Mouse (Mus musculus) monocyte, adult 5-6 weeks (primary cell): ENCODE measurements around the gene Rock2. TPM values are rescaled to one million over a fixed set of nuclear protein-coding genes. Genes with fewer than 3 reads are reported as not detected.

Experiments used
- ATAC-seq: fragments of 153-309, 156-312 bp; replicated peaks from 2 replicates; pipeline ENCODE4 v1.8.0; 2017; ENCODE audit warnings: mild to moderate bottlenecking; ENCODE audit not compliant: low TSS enrichment, insufficient number of reproducible peaks, severe bottlenecking, poor library complexity, low FRiP score
- total RNA-seq: library from RNA; stranded (forward); fragments of 200-1000, 200-491, 200-594 nt; gene quantifications from 3 replicates; pipeline ENCODE4 v1.2.3, GENCODE M21; 2017

Gene Rock2
- total RNA-seq, 1 experiment from 2014 or later = 84.2 TPM

DNA sequence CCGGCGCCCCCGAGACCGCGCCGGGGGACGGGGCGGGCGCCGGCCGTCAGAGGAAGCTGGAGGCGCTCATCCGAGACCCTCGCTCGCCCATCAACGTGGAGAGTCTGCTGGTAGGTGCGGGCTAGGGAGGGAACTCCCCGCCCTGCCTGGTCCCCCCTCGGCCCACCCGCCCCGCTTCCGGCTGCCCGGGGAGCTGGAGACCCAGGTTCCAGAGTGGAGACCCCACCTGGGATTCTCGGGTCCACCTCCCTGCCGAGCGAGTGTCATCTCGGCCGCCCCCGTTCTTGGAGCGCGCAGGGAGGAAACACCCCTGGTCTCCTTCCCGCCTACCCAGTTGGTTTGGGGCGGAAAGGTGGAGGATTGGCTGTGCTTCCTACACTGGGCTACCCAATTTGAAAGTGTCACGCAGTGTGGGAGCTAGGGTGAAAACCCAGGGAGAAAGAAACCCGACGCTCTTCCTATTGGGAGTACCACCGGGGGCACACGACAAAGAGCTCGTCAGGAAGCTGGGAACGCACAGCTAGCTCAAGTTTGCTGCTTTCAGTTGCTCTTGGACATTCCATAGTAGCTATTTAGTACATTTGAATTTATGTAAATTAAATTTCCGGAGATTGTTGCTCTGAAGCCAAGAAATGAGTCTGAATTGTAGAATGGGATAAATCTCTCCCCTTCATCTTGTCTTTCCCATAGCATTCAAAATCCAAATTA lies 680 bp downstream of the Rock2 start:
- 0 out of 2 replicates have a peak, but pooled peaks have one; percentile 9 for ATAC-seq

DNA sequence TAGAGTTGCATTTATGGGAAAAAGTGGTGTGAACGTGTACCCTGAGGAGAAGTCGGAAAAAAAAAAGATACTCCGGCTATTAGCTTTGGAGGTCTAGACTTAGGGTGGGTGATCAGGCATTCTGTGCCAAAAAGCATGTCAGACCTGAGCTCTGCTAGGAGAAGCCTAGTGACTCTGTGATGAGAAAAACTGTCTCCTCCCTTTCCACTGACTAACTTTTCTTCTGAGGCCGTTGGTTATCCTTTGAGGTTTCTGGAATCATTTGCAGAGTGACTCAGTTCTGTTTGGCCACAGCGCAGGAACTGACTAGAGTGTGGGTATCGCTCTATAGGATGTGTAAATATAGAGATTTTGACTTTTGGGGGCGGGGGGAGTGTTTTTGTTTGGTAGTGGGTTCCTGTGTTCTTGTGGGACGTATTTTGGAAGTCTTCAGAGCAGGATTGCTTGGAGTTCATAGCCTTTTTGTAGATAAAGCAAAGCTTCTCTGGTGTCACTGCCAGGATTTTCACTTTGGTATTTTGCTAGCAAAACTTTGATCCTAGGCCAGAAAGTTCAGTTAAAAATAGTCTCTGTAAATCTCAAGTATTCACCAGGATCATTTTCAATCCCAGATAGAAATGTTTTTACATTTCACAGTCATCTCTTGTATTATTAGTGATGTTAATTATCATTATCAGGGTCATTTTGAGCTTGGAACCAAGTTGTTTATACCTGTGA lies 1.5 kb downstream of the Rock2 start:
- ATAC-seq = no peak

DNA sequence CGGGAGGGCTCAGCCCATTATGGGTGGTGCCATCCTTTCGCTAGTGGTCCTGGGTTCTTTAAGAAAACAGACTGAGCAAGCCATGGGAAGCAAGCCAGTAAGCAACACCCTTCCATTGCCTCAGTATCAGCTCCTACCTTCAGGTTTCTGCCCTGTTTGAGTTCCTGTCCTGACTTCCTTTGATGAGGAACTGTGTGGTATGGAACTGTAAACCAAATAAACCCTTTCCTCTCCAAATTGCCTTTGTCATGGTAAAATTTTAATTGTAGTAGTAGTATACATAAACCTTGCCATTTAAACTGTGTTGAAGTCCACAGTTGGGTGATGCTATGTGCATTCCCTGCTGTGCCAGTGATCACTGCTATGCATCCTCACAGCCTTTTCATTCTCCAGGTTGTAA lies 2.5 kb downstream of the Rock2 start:
- ATAC-seq = no peak

DNA sequence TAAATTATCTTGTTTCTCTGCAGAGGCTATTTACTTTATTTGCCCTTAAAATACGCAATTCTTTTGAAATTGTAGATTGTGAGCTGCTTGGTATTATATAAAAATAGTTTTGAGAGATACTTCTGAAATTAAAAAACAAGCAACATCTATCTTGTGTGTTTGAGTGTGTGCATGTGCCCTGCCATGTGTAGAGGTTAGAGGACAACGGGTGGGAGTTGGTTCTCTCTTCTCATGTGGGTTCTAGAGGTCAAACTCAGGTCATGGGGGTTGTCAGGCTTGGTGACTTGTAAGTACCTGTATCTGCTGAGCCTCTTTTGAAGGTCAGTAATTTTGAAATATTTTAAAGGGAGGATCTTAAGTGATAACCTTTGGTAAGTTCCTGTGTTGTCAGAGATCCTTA lies 3.5 kb downstream of the Rock2 start:
- no peak for ATAC-seq

DNA sequence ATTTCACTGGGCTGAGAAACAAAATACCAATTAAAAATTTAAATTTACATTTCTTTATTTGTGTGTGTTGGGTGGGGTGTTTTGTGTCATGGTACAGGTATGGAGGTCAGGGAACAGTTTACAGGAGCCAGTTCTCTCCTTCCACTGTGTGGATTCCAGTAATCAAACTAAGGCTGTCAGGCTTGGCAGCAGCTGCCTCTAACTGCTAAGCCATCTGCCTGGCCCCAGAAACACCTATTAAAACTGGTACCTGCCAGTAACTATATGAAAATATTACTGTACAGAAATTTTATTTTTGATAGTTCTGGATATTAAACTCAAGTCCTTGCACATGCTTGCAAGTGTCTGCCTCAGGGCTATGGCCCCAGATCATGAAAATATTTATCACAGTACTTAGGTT lies 4.1 kb downstream of the Rock2 start:
- no peak for ATAC-seq

DNA sequence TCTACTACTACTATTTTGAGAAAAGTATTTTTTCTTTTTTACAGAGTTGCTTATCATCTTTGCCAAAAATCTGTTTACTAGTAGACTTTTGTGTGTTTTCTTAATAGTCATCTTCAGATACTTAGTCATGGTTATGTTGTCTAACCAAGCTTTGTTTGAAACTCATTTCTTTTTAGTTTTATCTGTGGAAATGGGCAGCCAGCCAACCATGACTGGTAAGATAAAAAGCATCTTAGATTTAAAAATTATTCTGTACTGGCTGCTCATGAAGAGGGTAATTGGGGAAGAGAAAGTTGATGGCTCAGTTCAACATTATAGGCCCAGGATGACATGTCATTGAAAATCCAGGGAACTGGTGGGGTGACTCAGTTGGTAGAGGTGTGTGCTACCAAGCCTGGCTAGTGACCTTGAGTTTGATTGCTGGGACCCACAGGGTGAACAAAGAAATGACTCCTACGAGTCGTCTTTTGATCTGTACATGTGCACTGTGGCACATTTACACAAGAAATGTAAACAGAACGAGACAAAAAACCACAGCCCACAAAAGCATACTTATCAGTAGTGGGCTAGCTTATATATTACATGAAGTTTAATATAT lies 6.0 kb downstream of the Rock2 start:
- ATAC-seq = no peak

DNA sequence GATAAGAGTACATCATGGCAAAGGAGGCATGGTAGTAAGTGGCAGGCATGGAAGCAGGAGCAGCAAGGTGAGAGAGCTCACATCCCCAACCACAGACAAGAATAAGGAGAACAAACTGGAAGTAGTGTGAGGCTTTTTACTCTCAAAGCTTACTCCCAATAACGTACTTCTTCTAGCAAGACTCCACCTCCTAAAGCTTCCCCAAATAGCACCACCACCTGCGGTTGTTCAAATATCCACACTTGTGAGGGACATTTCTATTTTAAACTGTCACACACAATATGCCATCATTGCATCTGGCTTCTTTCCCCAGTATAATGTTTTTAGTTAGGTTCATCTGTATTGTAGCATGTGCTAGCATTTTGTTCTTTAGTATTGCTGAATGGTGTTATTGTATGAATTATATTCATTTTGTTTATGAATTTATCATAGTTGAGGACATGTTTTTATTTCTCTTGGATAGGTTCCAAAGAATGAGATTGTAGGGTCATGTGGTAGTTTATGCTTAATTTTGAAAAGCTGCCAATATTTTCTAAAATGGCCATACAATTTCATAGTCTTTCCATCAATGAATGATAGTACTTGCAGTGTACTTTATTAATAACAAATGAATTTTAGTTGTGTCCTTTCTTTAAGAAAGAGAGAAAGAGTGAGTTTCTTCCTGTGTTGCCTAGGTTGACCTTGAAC lies 9.4 kb downstream of the Rock2 start:
- ATAC-seq = no peak

DNA sequence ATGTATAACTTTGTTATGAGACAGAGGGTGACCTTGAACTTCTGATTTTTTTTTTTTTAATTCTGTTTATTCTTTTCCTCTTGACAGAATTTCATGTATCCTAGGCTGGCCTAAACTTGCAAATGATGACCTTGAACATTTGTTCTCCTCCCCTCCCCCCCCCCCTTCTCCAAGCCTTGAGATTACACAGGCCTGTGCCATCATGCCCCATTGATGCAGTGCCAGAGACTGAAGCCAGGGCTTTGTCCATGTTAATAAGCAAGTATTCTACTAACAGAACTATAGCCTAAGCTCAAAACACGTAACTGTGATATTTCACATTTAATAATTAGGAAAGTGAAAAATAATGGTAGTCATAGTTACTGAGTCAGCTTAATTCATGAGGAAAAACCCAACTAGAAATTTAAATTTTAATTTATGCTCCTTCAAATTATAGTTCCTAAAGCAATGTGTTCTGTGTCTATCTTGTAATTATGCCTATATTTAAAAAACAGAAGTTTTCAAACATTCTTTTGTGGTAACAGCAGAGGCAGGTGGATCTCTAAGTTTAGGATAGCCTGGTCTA lies 12.7 kb downstream of the Rock2 start:
- no peak for ATAC-seq

DNA sequence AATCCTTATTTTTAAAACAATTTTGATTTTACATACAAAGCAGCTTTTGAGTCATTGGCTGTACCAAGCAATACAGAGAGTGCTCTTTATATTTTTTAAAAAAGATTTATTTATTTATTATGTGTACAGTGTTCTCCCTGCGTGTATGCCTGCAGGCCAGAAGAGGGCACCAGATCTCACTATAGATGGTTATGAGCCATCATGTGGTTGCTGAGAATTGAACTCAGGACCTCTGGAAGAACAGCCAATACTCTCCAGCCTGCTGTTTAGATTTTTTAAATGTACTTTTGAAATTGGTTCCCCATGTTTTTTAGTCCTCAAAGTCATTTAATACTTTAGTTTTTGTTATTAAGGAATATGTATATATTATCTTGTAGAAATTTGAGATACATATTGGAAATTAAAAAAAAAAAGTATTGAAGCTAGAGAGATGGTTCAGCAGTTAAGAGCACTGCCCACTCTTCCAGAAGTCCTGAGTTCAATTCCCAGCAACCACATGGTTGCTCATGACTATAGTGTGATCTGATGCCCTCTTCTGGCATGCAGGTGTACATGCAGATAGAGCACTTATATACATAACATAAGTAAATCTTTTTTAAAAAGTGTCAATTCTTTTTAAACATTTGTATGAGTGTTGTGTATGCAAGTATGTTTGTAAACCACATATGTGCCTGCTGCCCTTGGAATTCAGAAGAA lies 13.4 kb downstream of the Rock2 start:
- no peak for ATAC-seq

DNA sequence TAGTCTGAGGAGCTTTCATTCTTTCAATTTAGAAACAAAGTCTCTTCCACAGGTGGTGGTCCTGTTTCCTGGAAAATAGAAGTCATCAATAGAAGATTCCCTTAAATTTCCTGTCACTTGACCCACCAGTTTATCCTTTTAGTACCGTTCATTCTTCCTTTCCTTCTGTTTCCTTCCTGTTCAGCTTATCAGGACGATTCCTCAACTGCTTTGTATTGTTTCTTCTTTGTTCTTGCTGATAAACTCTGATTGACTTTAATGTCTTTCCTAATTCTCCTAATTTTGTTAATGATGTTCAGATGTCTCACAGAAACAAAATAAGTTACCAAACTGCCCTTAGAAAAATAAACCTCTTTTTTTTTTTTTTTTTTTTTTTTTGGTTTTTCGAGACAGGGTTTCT lies 16.8 kb downstream of the Rock2 start:
- ATAC-seq = no peak

DNA sequence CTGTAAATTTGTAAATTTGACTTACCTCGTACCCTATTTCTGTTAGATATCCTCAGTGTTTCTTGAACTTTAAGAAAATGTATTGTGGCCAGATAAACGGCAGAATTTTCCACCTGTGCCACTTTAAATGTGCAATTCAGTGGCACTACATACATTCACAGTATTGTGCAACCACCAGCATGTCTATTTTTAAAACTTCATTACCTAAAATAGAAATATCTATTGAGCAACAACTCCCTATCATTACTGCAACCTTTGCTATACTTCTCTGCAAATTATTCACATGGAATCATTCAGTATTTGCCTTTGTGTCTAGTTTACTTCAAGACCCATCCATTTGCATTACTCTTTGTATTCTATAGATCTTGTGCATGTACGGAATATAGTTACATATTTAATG lies 17.9 kb downstream of the Rock2 start:
- no peak for ATAC-seq

DNA sequence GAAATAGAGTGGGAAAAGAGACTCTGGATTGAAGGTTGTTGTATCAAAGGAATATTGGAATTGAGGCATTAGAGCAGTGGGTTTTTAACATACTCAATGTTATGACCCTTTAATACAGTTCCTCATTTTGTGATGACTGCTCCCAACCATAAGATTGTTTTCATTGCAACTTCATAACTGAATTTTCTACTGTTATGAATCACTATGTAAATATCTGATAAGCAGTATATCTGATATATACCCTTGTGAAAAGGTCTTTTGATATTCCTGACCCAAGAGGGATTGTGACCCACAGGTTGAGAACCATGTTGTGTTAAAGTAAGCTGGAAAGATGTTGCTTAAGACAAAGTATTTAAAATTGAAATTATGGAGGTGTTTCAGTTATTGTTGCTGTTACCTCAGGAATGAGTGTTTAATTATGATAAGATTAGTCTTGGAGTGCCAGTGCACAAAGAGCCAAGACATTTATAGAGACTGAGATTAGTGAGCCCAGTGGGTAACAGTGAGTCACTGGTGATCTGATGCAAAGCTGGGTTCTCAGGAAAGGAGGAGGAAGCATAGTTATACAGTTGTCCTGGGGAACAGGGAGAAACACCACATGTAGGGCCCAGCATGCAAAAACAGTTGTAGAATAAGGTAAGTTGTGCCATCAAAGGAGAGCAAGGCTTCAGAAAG lies 25.6 kb downstream of the Rock2 start:
- no peak for ATAC-seq

DNA sequence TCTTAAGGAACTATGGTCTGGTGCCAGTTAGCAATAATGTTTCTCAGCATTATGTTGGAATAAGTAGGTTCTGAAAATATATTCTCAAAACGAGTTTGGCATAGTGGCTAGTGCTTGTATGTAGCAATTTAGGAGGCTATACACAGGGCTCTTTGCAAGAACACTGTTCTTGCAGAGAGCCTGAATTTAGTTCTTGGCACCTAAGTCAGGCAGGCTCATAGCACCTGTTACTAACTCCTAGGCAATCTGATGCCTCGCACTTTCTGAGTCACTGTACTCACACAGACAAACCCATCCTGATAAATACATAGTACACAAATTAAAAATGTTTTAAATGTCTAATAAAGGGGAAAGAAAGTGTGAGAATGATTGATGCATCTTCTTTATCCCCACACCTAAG lies 33.2 kb downstream of the Rock2 start:
- no peak for ATAC-seq

DNA sequence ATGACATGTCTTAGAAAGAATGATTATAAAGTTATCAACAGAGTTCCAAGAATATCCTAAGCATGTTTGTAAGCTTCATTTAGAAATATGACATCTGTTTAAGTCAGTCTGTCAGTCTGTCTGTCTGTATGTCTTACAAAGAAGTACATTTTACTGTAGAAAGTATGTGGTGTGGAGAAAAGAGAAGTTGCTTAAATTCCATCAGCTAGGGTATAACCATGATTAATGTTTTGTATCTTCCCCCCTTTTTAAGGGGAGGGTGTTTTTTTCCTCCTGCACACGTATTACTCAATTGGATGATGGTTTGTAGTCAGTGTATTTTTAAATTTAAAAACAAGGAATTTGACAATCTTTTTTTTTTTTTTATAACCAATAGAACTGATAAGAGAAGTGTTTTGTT lies 39.7 kb downstream of the Rock2 start:
- ATAC-seq = no peak

DNA sequence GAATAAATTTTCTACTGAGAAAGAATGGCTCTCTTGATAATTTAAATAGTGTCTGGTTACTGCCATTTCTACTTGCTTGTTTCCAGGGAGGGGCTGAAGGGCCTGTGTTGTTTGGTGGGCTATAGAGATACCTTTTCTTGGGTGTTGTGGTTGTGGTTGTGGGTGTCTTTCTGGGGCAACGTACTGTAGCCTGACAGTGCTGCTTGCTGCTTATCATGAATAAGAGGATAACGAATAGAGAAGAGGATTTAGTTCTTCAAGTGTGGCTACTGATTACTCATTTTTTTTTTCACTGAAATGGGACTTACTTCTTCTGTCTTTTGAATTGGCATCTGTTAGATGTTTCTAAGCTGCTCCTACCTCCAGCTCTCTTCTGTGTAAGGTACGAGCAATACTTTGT lies 47.3 kb downstream of the Rock2 start:
- no peak for ATAC-seq

DNA sequence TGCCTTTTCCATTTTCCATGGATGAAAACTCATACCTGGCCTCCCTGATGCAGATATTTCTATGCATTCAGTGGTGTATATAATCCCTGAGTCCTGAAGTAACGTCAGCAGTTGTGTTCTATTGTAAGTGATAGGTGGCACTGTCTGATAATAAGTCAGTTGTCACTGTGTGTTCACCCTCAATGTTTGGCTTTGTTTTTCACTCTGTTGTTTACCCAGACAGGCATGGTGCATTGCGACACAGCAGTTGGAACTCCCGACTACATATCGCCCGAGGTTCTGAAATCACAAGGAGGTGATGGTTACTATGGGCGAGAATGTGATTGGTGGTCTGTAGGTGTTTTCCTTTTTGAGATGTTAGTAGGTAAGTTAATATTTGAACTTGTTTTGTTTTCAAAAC lies 53.5 kb downstream of the Rock2 start:
- ATAC-seq = no peak

DNA sequence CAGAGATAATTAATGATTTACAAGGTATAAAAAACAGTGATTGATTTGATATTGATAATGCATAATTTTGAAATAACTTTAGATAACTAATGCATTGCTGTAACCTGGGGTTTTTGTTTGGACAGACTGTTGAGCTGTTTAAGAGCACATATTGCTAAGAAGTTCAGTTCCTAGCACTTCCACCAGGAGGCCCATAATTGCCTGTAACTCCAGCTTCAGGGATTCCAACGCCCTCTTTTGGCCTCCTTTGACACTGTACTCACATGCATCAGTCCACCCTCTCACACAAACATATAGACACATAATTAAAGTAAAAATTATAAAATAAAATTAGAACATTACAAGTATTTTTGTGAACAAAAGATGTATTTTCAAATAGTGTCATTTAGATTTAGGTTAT lies 64.2 kb downstream of the Rock2 start:
- no peak for ATAC-seq

DNA sequence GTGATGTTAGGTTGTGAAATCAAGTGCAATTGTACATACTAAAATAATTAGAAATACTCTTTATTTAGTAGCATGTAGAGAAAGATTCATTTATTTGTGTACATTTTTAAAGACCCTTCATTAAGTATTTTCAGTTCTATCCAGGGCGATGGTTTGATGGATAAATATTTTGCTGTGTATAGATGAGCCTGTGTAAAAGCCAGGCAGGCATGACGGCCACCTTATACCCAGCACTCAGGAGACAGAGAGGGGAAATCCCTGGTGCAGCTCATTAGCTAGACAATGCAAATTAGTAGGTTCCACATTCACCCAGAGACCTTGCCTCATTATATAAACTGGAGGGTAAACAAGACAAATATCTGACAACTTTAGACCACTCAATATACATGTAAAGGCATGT lies 68.7 kb downstream of the Rock2 start:
- ATAC-seq = no peak
